Mouse (Mus musculus): ENCODE data around the gene Kcnmb2.

GRCm38 (mm10) chr3:32053610-32054241 lies 151.4 kb downstream of the Kcnmb2 start:
- TF ChIP-seq MAX (IDR thresholded peaks at IDR 0.05; ENCODE audit: low read depth), result no peak
- TF ChIP-seq POLR2A (IDR thresholded peaks at IDR 0.05; ENCODE audit: insufficient read length, low read depth), result no peak
- TF ChIP-seq E2F4 (IDR thresholded peaks at IDR 0.05; ENCODE audit: insufficient read depth), result no peak
- TF ChIP-seq USF1 (IDR thresholded peaks at IDR 0.05; ENCODE audit: low read depth), result no peak
- TF ChIP-seq REST (IDR thresholded peaks at IDR 0.05; ENCODE audit: insufficient read depth, insufficient read length), result no peak
- no peak for TF ChIP-seq CEBPB (IDR thresholded peaks at IDR 0.05; ENCODE audit: insufficient read depth, poor library complexity, severe bottlenecking)
